Mouse (Mus musculus) spleen, postnatal 10 days (tissue): ENCODE results near the gene Tceal7.
"Not testable (repeated sequence)": the region's sequence is repeated elsewhere in the genome, so short reads cannot be mapped to it uniquely, and the experiment has no call there.

Experiments
- DNase-seq, 2 experiments: peaks; one replicate each; pipeline ENCODE4 v3.0.0; 2021 to 2022; ENCODE audit warnings: low spot score in 2 of 2

Gene Tceal7

DNA sequence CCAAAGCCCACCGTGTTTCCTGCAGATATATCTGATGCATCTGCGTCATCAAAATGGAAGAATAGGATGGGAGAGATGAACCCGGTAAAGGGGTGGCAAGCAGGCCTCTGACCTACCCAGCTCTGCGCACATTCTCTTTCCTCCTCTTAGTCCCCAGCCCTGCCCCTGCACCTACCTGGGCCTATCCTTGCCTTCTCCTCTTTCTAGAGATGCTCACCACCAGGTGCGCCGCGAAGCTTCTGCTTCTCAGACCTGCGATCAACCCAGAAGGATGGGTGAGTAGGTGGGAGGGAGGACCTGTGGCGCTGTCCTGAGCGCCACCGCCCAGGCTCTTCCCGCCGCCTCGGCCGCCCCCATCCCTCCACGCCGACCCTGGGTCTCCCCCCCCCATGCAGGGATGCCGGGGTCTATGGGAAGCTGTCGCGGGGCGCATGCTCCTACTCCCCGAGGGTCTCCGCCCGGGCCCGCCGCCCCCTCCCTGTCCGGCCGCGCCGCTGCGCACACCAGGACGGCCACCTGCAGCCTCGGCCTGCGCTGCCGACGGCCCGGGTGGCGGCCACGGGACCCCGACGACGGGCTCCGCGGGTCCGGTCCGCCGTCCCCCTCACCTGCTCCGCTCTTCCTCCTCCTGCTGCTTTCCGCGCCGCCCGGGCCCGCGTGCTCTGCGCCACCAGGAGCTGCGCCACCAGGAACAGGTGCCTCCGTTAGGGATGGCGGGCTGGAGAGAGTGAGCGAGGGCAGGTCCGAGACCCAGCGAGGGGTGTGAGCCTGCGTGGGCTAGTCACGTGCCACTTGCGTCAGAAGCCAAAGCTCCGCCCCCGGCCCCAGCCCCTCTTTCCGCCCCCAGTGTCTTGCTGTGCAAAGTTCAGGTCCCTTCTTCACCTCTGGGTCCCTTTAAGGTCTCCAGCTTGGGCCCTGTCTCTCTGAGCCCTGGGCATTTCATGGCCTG lies at the start of gene Tceal7, which contains the start of gene Bex1:
TSS of gene Tceal7 (plus strand) at position 51 of the 949 bp plus-strand sequence.
TSS of gene Bex1 (minus strand) at position 785 of the 949 bp plus-strand sequence.
- DNase-seq: not testable (repeated sequence)

DNA sequence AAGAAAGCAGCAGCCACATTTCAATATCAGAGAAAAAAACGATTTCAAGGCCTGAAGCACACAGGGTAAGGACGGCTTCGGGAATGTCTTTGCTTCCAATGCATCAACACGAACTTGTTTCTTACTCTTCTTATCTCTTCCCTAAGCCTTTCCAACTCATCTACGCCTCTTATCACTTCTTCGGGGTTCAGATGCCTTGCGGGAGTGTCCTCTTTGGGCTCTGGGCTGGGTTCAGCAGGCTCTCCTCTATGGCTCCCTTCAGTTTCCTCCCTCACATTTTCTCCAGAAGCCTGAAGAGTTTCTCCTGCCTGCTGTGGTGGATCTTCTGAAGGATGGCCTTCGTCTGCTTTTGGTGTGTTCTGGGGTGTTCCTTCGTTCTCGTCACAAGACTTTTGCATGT lies 44.0 kb upstream of the Tceal7 start:
- peak; percentile 7 to 10 for DNase-seq

DNA sequence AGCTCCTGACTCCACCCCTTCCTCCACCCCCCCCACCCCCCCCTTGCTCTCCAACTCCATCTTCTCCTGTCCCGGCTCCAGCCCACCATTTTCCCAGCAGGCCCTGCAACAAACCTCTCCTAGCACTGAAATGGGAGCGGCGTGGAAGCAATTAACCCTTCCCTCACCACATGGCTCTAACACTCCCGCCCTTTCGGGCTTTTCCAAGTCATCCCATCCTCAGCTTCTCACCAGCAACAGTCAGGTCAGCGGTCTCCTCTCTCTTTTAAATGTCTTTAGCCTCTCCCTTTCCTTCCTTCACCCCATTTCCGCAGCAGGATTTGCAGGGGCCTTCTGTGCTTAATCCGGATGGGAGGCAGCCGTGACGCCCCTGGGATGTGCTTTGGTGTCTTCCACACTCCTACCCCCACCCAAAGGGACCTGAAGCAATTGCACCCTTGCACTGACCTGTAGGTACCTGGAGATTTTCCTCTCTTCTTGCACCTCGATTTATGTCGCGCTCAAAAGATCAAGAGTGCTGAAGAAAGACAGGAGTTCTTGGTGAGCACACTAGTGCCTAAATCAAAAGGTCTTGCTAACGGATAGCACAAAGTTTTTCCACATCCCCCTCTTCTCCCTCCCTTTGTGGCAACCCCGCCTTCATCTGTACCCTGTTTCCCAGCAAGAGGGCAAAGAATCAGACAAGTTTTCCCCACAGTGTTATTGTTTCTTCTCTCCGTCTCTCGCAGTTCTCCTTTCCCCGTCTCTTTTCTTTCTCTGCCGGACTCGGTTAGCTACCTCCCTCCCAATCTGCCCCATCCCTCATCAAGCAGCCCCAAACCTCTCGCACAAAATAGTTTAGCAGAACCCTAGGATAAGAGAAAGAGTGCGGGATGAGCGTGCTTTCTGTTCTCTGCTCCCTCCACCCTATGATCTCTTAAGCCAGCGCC lies 43.1 kb upstream of the Tceal7 start:
- DNase-seq: peak; percentile 8 to 42

DNA sequence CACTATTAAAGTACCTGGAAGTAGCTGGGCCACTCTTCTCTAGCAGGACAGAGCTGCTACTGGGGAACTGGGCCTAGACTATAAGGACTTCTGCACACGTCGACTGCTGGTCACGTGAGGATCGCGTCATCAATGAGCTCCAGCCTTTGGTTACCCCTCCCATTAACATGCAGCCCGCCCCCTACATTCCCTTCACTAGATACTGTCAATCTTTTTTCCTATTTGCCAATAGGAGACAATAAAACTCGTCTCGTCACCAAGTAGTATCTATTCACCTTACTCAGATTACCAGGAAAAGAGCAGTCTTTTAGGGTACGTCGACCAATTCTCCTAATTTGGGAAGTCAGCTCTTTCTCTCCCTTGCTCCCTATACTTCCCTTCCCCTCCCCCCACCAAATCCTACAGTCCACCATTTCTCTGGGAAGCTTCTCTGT lies 42.4 kb upstream of the Tceal7 start, which contains the start of gene Tceal8:
TSS of gene Tceal8 (minus strand) at position 225 of the 434 bp plus-strand sequence.
- DNase-seq: peak; percentile 32 to 73

DNA sequence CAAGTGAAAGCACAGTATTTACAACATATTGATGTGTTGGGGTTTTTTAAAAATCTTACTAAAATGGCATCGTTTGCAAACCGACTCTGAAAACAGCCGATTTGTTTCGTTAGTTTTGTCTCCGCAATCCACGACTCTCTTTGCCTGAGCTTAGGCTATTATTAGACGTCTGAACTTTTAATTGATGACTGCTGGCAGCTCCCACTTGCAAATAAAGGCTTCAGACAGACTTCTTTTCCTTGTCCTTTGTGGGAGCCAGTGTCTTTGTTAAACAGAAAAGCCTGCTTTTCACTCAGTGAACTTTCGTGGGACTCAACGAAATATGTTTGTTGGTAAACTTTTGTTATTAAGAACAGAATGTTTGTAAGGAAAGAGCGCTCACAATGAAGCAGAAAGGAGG lies 41.8 kb upstream of the Tceal7 start:
- DNase-seq: no peak

DNA sequence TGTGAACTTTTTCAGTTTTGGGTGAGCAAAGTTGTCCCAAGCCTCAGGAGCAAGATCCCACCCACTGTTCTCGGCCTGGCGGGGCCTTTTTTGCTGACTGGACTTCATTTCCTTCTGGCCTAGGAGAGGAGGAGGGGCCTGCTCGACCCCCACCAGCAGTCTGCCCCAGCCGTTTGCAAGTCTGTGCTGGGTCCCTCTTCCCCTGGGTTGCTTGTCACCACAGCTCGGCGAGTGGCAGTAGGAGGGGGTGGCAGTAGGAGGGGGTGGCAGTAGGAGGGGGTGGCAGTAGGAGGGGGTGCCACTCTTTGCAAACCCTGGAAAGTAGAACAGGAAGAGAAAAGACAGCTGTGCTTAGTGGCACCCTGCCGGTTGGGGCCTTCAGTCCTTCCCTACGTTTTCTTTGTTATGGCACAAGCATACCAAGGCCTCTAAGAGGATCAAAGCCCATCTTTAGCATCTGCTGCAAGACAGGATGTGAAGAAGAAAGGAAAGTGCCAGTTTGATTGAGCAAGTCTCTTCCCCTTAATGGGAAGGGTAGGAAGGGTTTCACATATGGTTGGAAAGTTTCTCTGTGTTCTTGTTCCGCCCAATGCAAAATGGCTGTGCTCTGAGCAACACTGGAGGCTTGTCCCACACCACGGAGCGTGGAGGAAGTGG lies 33.6 kb upstream of the Tceal7 start:
- DNase-seq: no peak

DNA sequence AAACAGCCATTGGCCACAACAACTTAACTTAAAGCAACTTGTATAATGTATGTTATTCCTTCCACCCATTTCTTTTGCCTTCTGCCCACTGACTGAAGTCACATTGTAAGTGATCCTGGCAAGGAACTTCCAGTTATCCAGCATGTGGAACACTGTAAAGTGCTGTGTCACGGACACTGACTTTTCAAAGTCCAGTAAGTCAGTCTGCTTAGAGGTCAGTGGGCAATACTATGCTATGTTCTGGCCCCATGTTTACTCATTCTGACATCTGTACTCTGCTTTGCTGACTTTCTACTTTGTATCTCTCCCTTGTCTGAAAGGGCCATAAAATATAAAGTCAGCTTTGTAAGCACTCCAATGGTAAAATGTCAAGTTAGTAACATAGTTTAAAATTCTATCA lies 31.5 kb upstream of the Tceal7 start:
- DNase-seq: no peak

DNA sequence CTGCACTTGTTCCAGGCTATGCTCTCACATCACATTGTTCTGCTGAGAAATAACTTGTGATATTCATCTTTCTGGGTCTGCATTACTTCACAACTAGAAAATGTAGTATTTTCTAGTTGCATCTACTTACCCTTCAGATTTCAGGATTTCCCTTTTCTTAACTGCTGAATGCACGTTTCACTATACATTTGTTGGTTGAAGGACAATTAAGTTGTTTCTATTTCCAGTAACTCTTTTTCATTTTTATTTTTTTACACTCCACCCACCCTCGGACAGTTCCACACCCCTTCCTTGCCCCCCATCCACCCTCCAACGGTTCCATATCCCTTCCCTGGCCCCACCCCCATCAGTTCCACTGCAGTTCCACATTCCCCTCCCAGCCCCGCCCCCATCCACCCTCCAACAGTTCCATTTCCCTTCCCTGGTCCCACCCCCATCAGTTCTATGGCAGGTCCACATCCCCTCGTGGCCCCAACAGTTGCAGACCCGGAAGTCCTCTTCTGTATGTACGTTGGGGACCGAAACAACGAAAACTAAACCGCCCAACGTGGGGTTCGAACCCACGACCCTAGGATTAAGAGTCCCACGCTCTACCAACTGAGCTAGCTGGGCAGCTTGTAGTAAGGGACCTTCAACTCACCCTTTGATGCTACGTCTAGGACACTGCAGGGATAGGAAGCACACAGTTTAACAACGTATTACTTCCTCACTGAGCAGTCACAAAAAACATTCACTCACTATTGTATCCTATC lies 19.2 kb upstream of the Tceal7 start:
- no peak for DNase-seq

DNA sequence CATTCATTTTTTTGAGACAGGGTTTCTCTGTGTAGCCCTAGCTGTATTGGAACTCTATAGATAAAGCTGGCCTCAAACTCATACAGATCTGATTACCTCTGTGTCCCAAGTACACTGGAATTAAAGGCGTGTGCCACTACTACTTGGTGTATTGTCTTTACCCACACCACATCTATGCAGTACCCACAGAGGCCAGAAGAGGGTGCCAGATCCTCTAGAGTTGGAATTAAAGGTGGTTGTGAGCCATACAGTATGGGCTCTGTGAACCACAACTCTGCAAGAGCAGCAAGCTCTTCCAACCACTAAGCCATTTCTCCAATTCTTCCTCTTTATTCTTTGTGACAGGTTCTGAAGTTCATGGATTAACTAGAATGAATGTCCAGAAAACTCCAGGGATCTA lies 17.7 kb upstream of the Tceal7 start:
- peak; percentile 47 to 66 for DNase-seq

DNA sequence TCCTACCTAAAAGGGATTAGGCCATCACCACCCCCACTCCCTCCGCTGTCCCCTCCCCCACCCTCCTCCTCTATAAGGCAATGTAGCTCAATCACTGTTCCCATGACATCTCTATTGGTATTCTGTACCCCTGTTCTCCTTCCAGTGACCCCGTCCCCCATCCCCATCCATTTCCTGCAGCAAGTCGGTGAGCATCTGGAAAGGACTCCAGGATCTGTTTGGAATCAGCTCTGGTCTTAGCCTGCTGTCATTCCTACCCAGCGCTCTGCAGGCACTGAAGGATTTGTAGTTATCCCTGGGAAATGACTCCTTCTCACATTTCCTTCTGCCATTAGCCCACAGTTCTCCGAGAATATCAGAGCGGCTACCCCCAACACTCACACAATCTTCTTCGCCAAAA lies 11.3 kb upstream of the Tceal7 start:
- no peak for DNase-seq

DNA sequence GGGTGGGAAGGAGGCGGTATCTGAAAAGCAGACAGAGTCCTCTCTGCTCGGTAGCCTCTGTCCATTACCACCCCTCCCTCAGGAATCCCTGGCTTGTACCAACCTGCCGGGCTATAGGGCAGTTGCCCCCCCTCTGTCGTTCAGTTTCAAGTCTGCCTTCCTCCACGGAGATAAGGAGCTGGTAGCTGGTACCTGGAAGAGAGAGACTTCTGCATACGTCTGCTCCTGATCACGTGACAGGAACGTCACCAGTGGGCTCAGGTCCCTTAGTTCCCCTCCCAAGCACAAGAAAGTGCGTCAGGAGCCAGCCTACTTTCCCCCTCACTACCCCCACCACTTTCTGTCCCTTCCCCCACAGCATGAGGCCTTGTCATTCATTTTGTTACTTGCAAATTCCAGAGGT lies 10.9 kb upstream of the Tceal7 start, which contains the start of gene Tceal5:
TSS of gene Tceal5 (minus strand) at position 213 of the 403 bp plus-strand sequence.
- DNase-seq: no peak

DNA sequence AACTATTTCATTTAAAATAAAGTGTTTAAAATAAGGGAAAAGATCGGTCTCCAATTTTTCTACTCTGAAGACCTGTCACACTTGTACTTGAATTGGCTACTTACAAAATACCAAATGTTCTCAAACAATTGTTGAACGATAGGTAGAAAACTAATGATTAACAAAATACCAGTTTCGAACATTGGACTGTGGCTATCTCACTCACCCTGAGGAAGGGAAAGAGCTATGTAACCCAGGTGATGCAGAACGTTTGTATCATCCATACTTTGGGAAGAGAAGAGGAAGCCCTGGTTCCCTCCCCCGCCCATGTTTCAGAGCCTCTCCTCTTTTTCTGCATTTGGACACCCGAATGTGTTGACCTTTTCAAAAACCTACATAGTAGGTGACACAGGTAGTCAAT lies 10.2 kb upstream of the Tceal7 start:
- DNase-seq: no peak

DNA sequence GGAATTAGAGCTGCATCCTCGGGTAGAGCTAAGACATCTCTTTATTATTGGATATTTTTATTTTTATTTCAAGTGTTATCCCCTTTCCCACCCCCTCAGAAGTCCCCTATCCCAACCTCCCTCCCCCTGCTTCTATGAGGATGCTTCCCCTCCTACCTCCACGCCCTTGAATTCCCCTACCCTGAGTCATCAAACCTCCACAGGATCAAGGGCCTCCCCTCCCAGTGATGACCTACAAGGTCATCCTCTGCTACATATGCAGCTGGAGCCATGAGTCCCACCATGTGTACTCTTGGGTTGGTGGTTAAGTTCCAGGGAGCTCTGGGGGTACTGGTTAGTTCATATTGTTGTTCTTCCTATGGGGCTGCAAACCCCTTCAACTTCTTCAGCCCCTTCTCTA lies 1.2 kb upstream of the Tceal7 start:
- no peak for DNase-seq

DNA sequence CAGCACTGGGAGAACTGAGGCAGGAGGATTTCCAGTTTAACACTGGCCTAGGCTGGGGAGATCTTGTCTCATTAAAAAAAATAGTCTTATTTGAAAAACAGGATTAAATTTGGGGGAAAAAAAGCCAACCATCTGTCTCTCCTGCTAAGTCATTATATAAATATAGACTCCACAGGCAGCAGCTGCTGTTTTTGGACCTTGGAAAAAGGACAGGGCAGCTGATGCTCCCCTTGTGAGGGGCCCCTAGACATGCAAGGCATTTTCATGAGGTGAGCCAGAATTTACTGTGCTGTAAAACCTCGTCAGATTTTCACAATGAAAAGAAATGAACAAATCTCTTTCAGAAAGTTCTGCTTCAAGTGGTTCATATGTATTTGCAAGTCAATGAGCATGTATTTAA lies 1.7 kb downstream of the Tceal7 start:
- no peak for DNase-seq

DNA sequence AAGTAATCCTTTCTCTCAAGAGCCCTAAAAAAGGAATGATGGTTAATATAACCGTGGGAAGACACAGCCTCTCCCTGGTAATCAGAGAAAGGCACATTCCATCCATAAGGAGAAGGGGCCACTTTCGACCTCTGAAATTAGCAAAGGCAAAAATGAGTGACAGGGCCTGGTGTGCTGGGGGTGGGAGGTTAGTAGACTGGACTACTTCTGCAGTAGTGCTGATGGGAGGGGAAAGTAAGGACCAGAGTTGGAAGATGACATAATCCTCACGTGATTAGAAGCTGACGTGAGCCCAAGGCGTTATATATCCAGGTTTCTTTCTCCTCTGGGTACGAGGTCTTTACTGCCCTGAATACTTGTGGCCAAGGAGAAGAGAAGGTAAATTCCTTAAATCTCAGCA lies 9.1 kb downstream of the Tceal7 start:
- no peak for DNase-seq

DNA sequence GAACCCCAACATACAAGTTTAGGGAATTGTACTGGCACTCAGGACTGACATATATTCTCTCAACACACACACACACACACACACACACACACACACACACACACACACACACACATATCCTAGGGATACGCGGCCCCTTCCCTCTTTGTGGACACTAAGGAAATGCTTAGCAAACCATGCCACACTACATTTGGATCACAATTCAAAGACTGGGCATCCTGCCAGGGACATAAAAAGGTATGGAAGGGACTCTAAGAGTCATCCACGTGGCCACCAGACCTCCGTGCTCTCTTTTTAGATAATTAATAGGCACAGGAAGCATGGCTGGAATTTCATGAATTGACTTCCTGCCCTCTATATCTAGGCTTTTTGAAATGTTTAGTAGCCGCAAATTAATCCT lies 13.2 kb downstream of the Tceal7 start:
- no peak for DNase-seq

DNA sequence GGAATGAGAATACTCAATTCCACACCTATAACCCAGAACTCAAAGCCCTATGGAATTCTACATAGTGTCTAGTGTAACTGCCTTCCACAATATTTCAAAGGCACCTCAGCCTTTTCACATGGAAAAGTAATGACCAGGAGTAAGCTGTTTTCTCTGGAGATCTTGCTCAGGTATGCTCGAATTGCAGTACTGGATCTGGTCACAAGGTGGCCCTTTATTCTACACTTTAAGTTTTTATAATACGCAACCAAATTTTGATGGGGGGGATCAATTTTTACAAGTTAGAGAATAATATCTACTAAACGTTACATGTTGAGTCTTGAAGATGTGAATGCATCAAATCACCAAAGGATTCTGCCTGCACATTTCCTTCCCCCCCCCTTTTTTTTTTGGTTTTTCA lies 23.5 kb downstream of the Tceal7 start:
- DNase-seq: peak; percentile 15 to 61

DNA sequence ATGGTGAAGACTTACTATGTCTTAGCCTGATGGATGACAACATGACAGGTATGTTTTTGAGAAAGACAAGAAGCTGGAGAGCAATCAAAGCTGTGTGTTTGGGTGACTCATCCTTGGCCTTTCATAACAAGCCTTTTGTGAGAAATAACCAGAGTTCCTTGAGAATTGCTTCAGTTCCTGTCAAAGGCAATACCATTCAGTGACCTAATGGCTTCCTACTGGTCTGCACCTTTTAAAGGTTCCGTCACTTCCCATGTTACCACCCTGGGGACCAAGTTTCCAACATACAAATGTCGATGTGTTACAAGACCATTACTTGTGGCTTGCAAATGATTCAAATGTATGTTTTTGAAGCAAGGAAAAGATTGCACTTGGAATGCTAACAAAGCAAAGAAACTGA lies 28.6 kb downstream of the Tceal7 start:
- no peak for DNase-seq

DNA sequence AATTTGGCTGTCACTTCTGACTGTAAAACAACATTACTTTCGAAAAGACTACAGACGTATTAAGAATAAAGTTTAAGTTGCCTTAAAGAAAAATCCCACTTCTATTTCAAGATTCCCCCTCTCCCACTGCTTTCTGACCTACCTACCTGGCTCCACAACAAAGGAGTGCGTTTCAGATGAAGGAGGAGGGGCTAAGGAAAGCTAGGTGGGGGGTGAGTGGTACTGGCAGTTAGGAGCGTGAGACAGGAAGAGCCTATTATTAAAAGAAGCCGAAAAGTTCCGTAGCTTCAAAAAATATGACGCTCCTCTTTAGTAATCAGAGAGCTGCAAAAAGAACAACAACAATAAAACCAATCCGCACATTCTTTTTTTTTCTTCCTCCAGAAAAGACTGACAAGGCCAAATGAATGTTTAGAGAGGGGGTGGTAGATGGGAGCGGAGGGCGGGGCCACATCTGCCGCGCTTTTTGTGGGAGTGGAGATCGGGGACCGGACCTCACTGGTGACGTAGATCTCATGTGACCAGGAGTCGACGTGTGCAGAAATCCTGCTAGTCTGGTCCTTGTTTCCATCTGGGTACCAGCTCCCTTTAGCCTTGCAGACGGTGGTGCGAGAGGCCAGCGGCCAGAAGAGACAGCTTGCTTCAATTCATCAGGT lies 30.1 kb downstream of the Tceal7 start, which contains the start of gene Tceal9:
TSS of gene Tceal9 (plus strand) at position 506 of the 656 bp plus-strand sequence.
- DNase-seq: peak; percentile 40 to 79

DNA sequence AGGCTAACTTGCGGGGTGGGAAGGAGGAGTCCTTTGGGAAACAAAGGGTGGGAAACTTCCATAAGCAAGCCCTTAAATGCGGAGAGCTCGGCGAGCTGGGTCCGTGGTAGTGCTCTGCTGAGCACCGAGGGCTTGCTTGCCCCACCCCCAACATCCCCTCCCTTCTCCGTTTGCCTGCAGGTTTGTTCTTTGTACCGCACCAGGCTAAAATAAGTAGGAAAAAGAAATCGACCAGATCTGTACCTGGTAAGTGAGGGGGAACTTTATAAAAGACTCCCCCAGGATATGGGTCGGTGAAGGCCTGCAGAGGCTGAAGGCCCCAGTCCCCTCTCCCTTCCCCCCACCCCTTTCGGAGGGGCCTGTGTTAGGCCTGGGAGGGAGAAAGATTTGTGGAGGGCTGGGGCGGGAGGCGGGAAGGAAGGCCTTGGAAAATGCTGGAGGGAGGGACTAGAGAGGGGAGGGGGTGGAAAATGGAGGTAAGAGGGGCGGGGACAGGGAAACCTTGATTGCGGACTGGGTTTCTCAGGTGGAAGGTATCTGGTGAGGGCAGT lies 31.0 kb downstream of the Tceal7 start:
- peak; percentile 5 to 32 for DNase-seq
